Mouse (Mus musculus) hindbrain, embryonic 10.5 days (tissue): ENCODE results near the gene Map2k3. TPM values are rescaled to one million over a fixed set of nuclear protein-coding genes. Genes with fewer than 3 reads are reported as not detected.

ENCODE experiments used
- DNase-seq: peaks from one replicate; pipeline ENCODE4 v3.0.0-alpha.2; 2017; ENCODE audit warnings: low spot score
- H3K27ac ChIP-seq: fragments of 300-500 bp; sonication (generic); 2 replicates; pipeline ENCODE4 v1.5.1; 2016; ENCODE audit warnings: mild to moderate bottlenecking, moderate library complexity
- H3K27me3 ChIP-seq: fragments of 300-500 bp; sonication (generic); 2 replicates; pipeline ENCODE4 v1.6.1; 2016; ENCODE audit warnings: mild to moderate bottlenecking; ENCODE audit not compliant: poor library complexity, insufficient read depth, severe bottlenecking
- H3K36me3 ChIP-seq: fragments of 300-500 bp; sonication (generic); 2 replicates; pipeline ENCODE4 v1.6.1; 2016; ENCODE audit warnings: mild to moderate bottlenecking, moderate library complexity
- H3K4me1 ChIP-seq: fragments of 300-500 bp; sonication (generic); replicated peaks from 2 replicates; pipeline ENCODE4 v1.6.1; 2016; ENCODE audit warnings: mild to moderate bottlenecking
- H3K4me3 ChIP-seq: fragments of 300-500 bp; sonication (generic); 2 replicates; pipeline ENCODE4 v1.5.1; 2016; ENCODE audit warnings: mild to moderate bottlenecking, moderate library complexity
- H3K9me3 ChIP-seq: fragments of 300-500 bp; sonication (generic); 2 replicates; pipeline ENCODE4 v1.6.1; 2016; ENCODE audit warnings: mild to moderate bottlenecking, moderate library complexity
- WGBS: fragments of 180-500 bp; shearing (Covaris S2); methylation state at CpG from one replicate; pipeline ENCODE4 v1.1.7; 2016; 5-methylcytosine and 5-hydroxymethylcytosine counted together
- polyA plus RNA-seq: library from polyadenylated mRNA; unstranded; fragments of >200 nt; fragmentation: Nextera tagmentation; extraction: Ambion mirVana; gene quantifications from 2 replicates; pipeline ENCODE4 v1.2.1, GENCODE M21; 2016

Map2k3 gene
- polyA plus RNA-seq, 1 experiment from 2014 or later = 55.9 TPM

DNA sequence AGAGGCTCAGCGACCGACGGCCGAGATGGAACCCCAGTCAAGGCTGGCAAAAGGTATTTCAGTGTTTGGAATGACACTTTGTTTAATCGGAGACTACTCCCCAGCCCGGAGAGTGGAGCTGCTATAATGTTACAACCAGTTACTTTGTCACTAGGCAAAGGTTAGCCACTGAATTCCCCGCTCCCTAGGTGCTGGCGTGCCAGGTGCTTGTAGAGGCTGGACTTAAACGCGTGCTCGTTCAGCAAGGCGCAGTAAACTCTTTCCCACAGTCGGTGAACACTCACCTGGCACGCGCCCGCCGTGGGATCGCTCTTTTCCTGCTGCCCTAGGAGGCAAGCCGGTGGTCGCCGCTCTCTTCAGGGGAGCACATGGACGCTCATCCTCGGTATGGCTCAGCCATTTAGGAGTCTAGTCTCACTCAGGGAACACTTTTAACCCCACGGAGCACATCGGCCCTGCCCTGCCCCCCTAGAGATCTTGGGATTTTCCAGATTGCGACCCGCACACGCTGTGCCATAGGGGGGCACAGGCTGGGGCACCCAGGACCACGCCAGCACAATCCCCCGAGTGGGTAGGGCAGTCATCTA is 458 bp upstream of the Map2k3 start:
- H3K27ac ChIP-seq = peak overlapping the region; percentile 91
- peaks cover 11% of the 10 kb centered on the region; the same call in 1 of the 2 replicates for H3K36me3 ChIP-seq
- DNase-seq = no peak
- peaks cover 13% of the 10 kb centered on the region; the same call in 1 of the 2 replicates for H3K27me3 ChIP-seq
- H3K9me3 ChIP-seq = no peaks in the 10 kb centered on the region
- 4% methylated on average over 30 of the region's 30 CpGs for WGBS
- peaks cover 64% of the 10 kb centered on the region for H3K4me1 ChIP-seq
- peak overlapping the region; percentile 83 for H3K4me3 ChIP-seq

- no peak for DNase-seq
- 11% methylated on average over 7 of the region's 7 CpGs for WGBS
- Histone ChIP-seq H3K4me3 (peak overlapping the region; percentile 83), H3K27me3 (peaks cover 13% of the 10 kb centered on the region; the same call in 1 of the 2 replicates), H3K36me3 (peaks cover 17% of the 10 kb centered on the region; the same call in 1 of the 2 replicates), H3K9me3 (no peaks in the 10 kb centered on the region), H3K4me1 (peaks cover 64% of the 10 kb centered on the region), H3K27ac (peak overlapping the region; percentile 91)
Observed at GRCm38 (mm10) chr11:60932503-60933020, 729 bp downstream of the Map2k3 start.

- H3K9me3 ChIP-seq = no peaks in the 10 kb centered on the region
- WGBS = 86% methylated on average over 10 of the region's 10 CpGs
- DNase-seq = no peak
- H3K4me1 ChIP-seq = peaks cover 58% of the 10 kb centered on the region
- peak overlapping the region; percentile 83 for H3K4me3 ChIP-seq
- H3K36me3 ChIP-seq = peaks cover 17% of the 10 kb centered on the region; the same call in 1 of the 2 replicates
- H3K27ac ChIP-seq = no peak overlapping the region
- H3K27me3 ChIP-seq = peaks cover 13% of the 10 kb centered on the region; the same call in 1 of the 2 replicates
Observed at GRCm38 (mm10) chr11:60933178-60933930, 1.5 kb downstream of the Map2k3 start.

DNA sequence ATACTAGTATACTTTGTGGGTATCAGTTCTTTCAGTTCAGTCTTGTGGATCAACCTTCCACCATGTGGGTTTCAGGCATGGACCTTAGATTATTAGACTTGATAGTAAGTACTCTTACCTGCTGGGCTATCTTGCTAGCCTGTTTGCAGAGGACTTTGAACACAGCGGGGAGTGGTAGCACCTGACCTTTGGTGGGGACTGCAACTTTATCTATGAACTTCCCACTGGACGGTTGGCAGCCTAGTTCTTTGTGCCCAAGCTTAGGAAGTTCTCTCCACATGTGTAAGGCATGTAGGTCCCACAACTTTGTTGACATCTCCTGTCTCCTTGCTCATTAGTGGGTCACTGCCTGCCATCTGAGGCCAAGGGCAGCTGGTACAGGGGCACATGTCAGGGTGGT is 3.0 kb downstream of the Map2k3 start:
- H3K27ac ChIP-seq = no peak overlapping the region
- H3K9me3 ChIP-seq = no peaks in the 10 kb centered on the region
- peaks cover 9% of the 10 kb centered on the region; the same call in 1 of the 2 replicates for H3K27me3 ChIP-seq
- WGBS = 83% methylated on average over 2 of the region's 2 CpGs
- DNase-seq = no peak
- H3K4me1 ChIP-seq = peaks cover 58% of the 10 kb centered on the region
- no peak overlapping the region for H3K4me3 ChIP-seq
- H3K36me3 ChIP-seq = peaks cover 17% of the 10 kb centered on the region; the same call in 1 of the 2 replicates

- peaks cover 5% of the 10 kb centered on the region; the same call in 1 of the 2 replicates for H3K27me3 ChIP-seq
- H3K4me1 ChIP-seq = peaks cover 56% of the 10 kb centered on the region
- H3K36me3 ChIP-seq = peaks cover 17% of the 10 kb centered on the region; the same call in 1 of the 2 replicates
- WGBS = 83% methylated on average over 7 of the region's 7 CpGs
- H3K4me3 ChIP-seq = 0 out of 2 replicates have a peak overlapping the region, but pooled peaks have one; percentile 1
- H3K27ac ChIP-seq = no peak overlapping the region
- no peaks in the 10 kb centered on the region for H3K9me3 ChIP-seq
- DNase-seq = no peak
Observed at GRCm38 (mm10) chr11:60935326-60935974, 3.6 kb downstream of the Map2k3 start.

GRCm38 (mm10) chr11:60935975-60936373 is 4.1 kb downstream of the Map2k3 start:
- Histone ChIP-seq H3K4me1 (peaks cover 56% of the 10 kb centered on the region), H3K36me3 (peaks cover 17% of the 10 kb centered on the region; the same call in 1 of the 2 replicates), H3K27me3 (no peaks in the 10 kb centered on the region), H3K9me3 (no peaks in the 10 kb centered on the region), H3K27ac (no peak overlapping the region), H3K4me3 (0 out of 2 replicates have a peak overlapping the region, but pooled peaks have one; percentile 1)
- WGBS = 84% methylated on average over 4 of the region's 4 CpGs
- no peak for DNase-seq

GRCm38 (mm10) chr11:60937611-60938010 is 5.8 kb downstream of the Map2k3 start:
- no peak overlapping the region for H3K27ac ChIP-seq
- no peaks in the 10 kb centered on the region for H3K9me3 ChIP-seq
- H3K4me1 ChIP-seq = peaks cover 49% of the 10 kb centered on the region
- H3K4me3 ChIP-seq = no peak overlapping the region
- 90% methylated on average over 3 of the region's 3 CpGs for whole genome bisulfite sequencing
- H3K36me3 ChIP-seq = peaks cover 26% of the 10 kb centered on the region
- H3K27me3 ChIP-seq = no peaks in the 10 kb centered on the region
- DNase-seq = no peak

GRCm38 (mm10) chr11:60939487-60939886 is 7.7 kb downstream of the Map2k3 start:
- Histone ChIP-seq H3K36me3 (peaks cover 40% of the 10 kb centered on the region), H3K4me3 (no peak overlapping the region), H3K27me3 (no peaks in the 10 kb centered on the region), H3K9me3 (no peaks in the 10 kb centered on the region), H3K4me1 (peaks cover 36% of the 10 kb centered on the region), H3K27ac (no peak overlapping the region)
- no peak for DNase-seq
- WGBS = 91% methylated on average over 3 of the region's 3 CpGs

GRCm38 (mm10) chr11:60940501-60940900 is 8.7 kb downstream of the Map2k3 start:
- H3K4me1 ChIP-seq = peaks cover 30% of the 10 kb centered on the region
- no peak overlapping the region for H3K4me3 ChIP-seq
- no peaks in the 10 kb centered on the region for H3K9me3 ChIP-seq
- peaks cover 43% of the 10 kb centered on the region for H3K36me3 ChIP-seq
- no peak for DNase-seq
- H3K27me3 ChIP-seq = no peaks in the 10 kb centered on the region
- 83% methylated on average over 5 of the region's 5 CpGs for WGBS
- H3K27ac ChIP-seq = peak overlapping the region; percentile 14; the same call in 1 of the 2 replicates

- H3K36me3 ChIP-seq = peaks cover 52% of the 10 kb centered on the region
- H3K9me3 ChIP-seq = no peaks in the 10 kb centered on the region
- 68% methylated on average over 9 of the region's 9 CpGs for WGBS
- H3K27ac ChIP-seq = peak overlapping the region; percentile 42; the same call in 1 of the 2 replicates
- H3K4me3 ChIP-seq = no peak overlapping the region
- peak; percentile 41 for DNase-seq
- H3K4me1 ChIP-seq = peaks cover 25% of the 10 kb centered on the region
- no peaks in the 10 kb centered on the region for H3K27me3 ChIP-seq
Observed at GRCm38 (mm10) chr11:60941370-60941769, 9.5 kb downstream of the Map2k3 start.

- Histone ChIP-seq H3K9me3 (no peaks in the 10 kb centered on the region), H3K36me3 (peaks cover 57% of the 10 kb centered on the region), H3K4me1 (peaks cover 17% of the 10 kb centered on the region), H3K27ac (no peak overlapping the region), H3K27me3 (no peaks in the 10 kb centered on the region), H3K4me3 (no peak overlapping the region)
- WGBS = 88% methylated on average over 9 of the region's 9 CpGs
- no peak for DNase-seq
Observed at GRCm38 (mm10) chr11:60942263-60943015, 10.6 kb downstream of the Map2k3 start.

DNA sequence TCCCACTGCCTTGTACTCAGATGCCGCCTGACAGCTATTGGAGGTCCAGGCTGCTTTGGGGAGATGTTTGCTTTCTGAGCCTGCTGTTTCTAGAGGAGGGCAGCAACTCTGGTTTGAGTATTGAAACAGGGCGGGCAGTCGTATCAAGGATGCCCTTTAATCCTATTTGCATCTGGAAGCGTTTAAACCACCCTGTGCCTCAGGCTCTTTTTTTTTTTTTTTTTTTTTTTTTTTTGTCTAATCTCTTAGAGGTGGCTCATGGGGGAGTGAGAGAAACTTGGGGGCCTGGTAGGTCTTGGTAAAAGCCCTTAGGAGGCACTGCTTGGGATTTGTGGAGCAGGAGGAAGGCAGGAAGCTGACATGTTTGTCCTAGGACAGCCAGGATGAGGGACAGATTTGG is 13.2 kb downstream of the Map2k3 start:
- no peak overlapping the region for H3K27ac ChIP-seq
- 79% methylated on average over 4 of the region's 4 CpGs for WGBS
- H3K9me3 ChIP-seq = no peaks in the 10 kb centered on the region
- peaks cover 83% of the 10 kb centered on the region for H3K36me3 ChIP-seq
- H3K4me1 ChIP-seq = peaks cover 17% of the 10 kb centered on the region
- H3K27me3 ChIP-seq = no peaks in the 10 kb centered on the region
- H3K4me3 ChIP-seq = no peak overlapping the region
- no peak for DNase-seq
